Mouse (Mus musculus) E14TG2a.4 (cell line): ENCODE measurements at regions not wholly inside any gene's neighbourhood (a gene's known extent, or its start where the extent isn't known, plus 50 kb on each side); places are given as distances from the start of the nearest gene placed in this dataset.

Source experiments
- CTCF ChIP-seq: conservative IDR thresholded peaks from 2 replicates; pipeline ENCODE4 v1.5.1; 2014; ENCODE audit warnings: low read length
- NANOG ChIP-seq: IDR thresholded peaks from 2 replicates; pipeline ENCODE4 v1.6.1; 2014; ENCODE audit warnings: borderline replicate concordance, low read length, mixed read lengths

GRCm38 (mm10) chr3:155530811-155531210, 437.6 kb downstream of the Lrriq3 start:
- TF ChIP-seq CTCF = peak; percentile 35
- no peak for TF ChIP-seq NANOG
